Mouse (Mus musculus): ENCODE results near the gene Tenm4. TPM values are rescaled to one million over a fixed set of nuclear protein-coding genes. Genes with fewer than 3 reads are reported as not detected.

Tenm4 gene
- total RNA-seq, 1 experiment: 38.9 TPM

GRCm38 (mm10) chr7:96235847-96236246 lies 64.8 kb downstream of the Tenm4 start:
- Histone ChIP-seq H3K9me3 (ENCODE audit: control insufficient read depth, insufficient read depth, low read depth, low read length) (no peaks in the 10 kb centered on the region), H3K27ac (ENCODE audit: insufficient read depth, low read depth, low read length, poor library complexity, severe bottlenecking) (no peak overlapping the region), H3K9ac (ENCODE audit: insufficient read depth, low read depth, low read length, poor library complexity, severe bottlenecking) (no peak overlapping the region), H3K36me3 (ENCODE audit: control insufficient read depth, insufficient read depth, low read length, poor library complexity, severe bottlenecking) (no peaks in the 10 kb centered on the region), H3K4me3 (ENCODE audit: insufficient read depth in 1 of 2, low read depth in 1 of 2, low read length in 2 of 2, poor library complexity in 1 of 2, severe bottlenecking in 1 of 2) (no peak overlapping the region), H3K4me1 (ENCODE audit: control insufficient read depth in 2 of 2, insufficient read depth in 2 of 2, low read length in 2 of 2, poor library complexity in 1 of 2) (peaks cover 1 to 3% of the 10 kb centered on the region in 2 experiments; a peak in 1 of 4 replicates)
- in situ Hi-C loops (cut with MboI; ENCODE audit: low sequenced_read_pairs in 2 of 2, unreplicated experiment in 2 of 2): no loop called here
- TF ChIP-seq MAFK (IDR thresholded peaks at IDR 0.05; ENCODE audit: insufficient read depth, low read depth, low read length) (no peak), HCFC1 (IDR thresholded peaks at IDR 0.05; ENCODE audit: borderline replicate concordance, insufficient read depth, low read length) (no peak), CHD2 (IDR thresholded peaks at IDR 0.05; ENCODE audit: low read depth, low read length) (no peak), ZNF384 (IDR thresholded peaks at IDR 0.05; ENCODE audit: low read depth, low read length) (no peak), ZC3H11A (IDR thresholded peaks at IDR 0.05; ENCODE audit: borderline replicate concordance, low read depth, low read length) (no peak)
- DNase-seq (ENCODE audit: low read depth, low spot score): no peak

- Histone ChIP-seq H3K9me3 (ENCODE audit: control insufficient read depth, insufficient read depth, low read depth, low read length) (no peaks in the 10 kb centered on the region), H3K36me3 (ENCODE audit: control insufficient read depth, insufficient read depth, low read length, poor library complexity, severe bottlenecking) (no peaks in the 10 kb centered on the region), H3K4me3 (ENCODE audit: insufficient read depth in 1 of 2, low read depth in 1 of 2, low read length in 2 of 2, poor library complexity in 1 of 2, severe bottlenecking in 1 of 2) (no peak overlapping the region), H3K27ac (ENCODE audit: insufficient read depth, low read depth, low read length, poor library complexity, severe bottlenecking) (no peak overlapping the region), H3K4me1 (ENCODE audit: control insufficient read depth in 2 of 2, insufficient read depth in 2 of 2, low read length in 2 of 2, poor library complexity in 1 of 2) (peaks cover 15 to 32% of the 10 kb centered on the region in 2 experiments), H3K9ac (ENCODE audit: insufficient read depth, low read depth, low read length, poor library complexity, severe bottlenecking) (no peak overlapping the region)
- in situ Hi-C loops (cut with MboI; ENCODE audit: low sequenced_read_pairs in 2 of 2, unreplicated experiment in 2 of 2): no loop called here
- TF ChIP-seq ZC3H11A (IDR thresholded peaks at IDR 0.05; ENCODE audit: borderline replicate concordance, low read depth, low read length) (no peak), ZNF384 (IDR thresholded peaks at IDR 0.05; ENCODE audit: low read depth, low read length) (no peak), CHD2 (IDR thresholded peaks at IDR 0.05; ENCODE audit: low read depth, low read length) (no peak), MAFK (IDR thresholded peaks at IDR 0.05; ENCODE audit: insufficient read depth, low read depth, low read length) (no peak), HCFC1 (IDR thresholded peaks at IDR 0.05; ENCODE audit: borderline replicate concordance, insufficient read depth, low read length) (no peak)
- no peak for DNase-seq (ENCODE audit: low read depth, low spot score)
Measured at GRCm38 (mm10) chr7:96240661-96241060, 69.6 kb downstream of the Tenm4 start.

GRCm38 (mm10) chr7:96242328-96243185 lies 71.5 kb downstream of the Tenm4 start:
- DNase-seq (ENCODE audit: low read depth, low spot score): no peak
- Histone ChIP-seq H3K9me3 (ENCODE audit: control insufficient read depth, insufficient read depth, low read depth, low read length) (no peaks in the 10 kb centered on the region), H3K27ac (ENCODE audit: insufficient read depth, low read depth, low read length, poor library complexity, severe bottlenecking) (peak overlapping the region; percentile 34; the same call in 1 of the 2 replicates), H3K36me3 (ENCODE audit: control insufficient read depth, insufficient read depth, low read length, poor library complexity, severe bottlenecking) (no peaks in the 10 kb centered on the region), H3K9ac (ENCODE audit: insufficient read depth, low read depth, low read length, poor library complexity, severe bottlenecking) (no peak overlapping the region), H3K4me1 (ENCODE audit: control insufficient read depth in 2 of 2, insufficient read depth in 2 of 2, low read length in 2 of 2, poor library complexity in 1 of 2) (peaks cover 15 to 38% of the 10 kb centered on the region in 2 experiments), H3K4me3 (ENCODE audit: insufficient read depth in 1 of 2, low read depth in 1 of 2, low read length in 2 of 2, poor library complexity in 1 of 2, severe bottlenecking in 1 of 2) (no peak overlapping the region)
- in situ Hi-C loops (cut with MboI; ENCODE audit: low sequenced_read_pairs in 2 of 2, unreplicated experiment in 2 of 2): no loop called here
- TF ChIP-seq HCFC1 (IDR thresholded peaks at IDR 0.05; ENCODE audit: borderline replicate concordance, insufficient read depth, low read length): no peak
- TF ChIP-seq ZC3H11A (IDR thresholded peaks at IDR 0.05; ENCODE audit: borderline replicate concordance, low read depth, low read length): no peak
- no peak for TF ChIP-seq CHD2 (IDR thresholded peaks at IDR 0.05; ENCODE audit: low read depth, low read length)
- no peak for TF ChIP-seq MAFK (IDR thresholded peaks at IDR 0.05; ENCODE audit: insufficient read depth, low read depth, low read length)
- TF ChIP-seq ZNF384 (IDR thresholded peaks at IDR 0.05; ENCODE audit: low read depth, low read length): no peak

GRCm38 (mm10) chr7:96244796-96245195 lies 73.8 kb downstream of the Tenm4 start:
- H3K36me3 ChIP-seq (ENCODE audit: control insufficient read depth, insufficient read depth, low read length, poor library complexity, severe bottlenecking): no peaks in the 10 kb centered on the region
- H3K4me3 ChIP-seq (ENCODE audit: insufficient read depth in 1 of 2, low read depth in 1 of 2, low read length in 2 of 2, poor library complexity in 1 of 2, severe bottlenecking in 1 of 2): no peak overlapping the region
- no peak for DNase-seq (ENCODE audit: low read depth, low spot score)
- no peaks in the 10 kb centered on the region for H3K9me3 ChIP-seq (ENCODE audit: control insufficient read depth, insufficient read depth, low read depth, low read length)
- H3K27ac ChIP-seq (ENCODE audit: insufficient read depth, low read depth, low read length, poor library complexity, severe bottlenecking): no peak overlapping the region; the same call in 1 of the 2 replicates
- H3K4me1 ChIP-seq (ENCODE audit: control insufficient read depth in 2 of 2, insufficient read depth in 2 of 2, low read length in 2 of 2, poor library complexity in 1 of 2): peaks cover 15 to 38% of the 10 kb centered on the region in 2 experiments
- H3K9ac ChIP-seq (ENCODE audit: insufficient read depth, low read depth, low read length, poor library complexity, severe bottlenecking): no peak overlapping the region
- in situ Hi-C loops (cut with MboI; ENCODE audit: low sequenced_read_pairs in 2 of 2, unreplicated experiment in 2 of 2): no loop called here
- TF ChIP-seq CHD2 (IDR thresholded peaks at IDR 0.05; ENCODE audit: low read depth, low read length) (no peak), ZNF384 (IDR thresholded peaks at IDR 0.05; ENCODE audit: low read depth, low read length) (no peak), HCFC1 (IDR thresholded peaks at IDR 0.05; ENCODE audit: borderline replicate concordance, insufficient read depth, low read length) (no peak), MAFK (IDR thresholded peaks at IDR 0.05; ENCODE audit: insufficient read depth, low read depth, low read length) (no peak), ZC3H11A (IDR thresholded peaks at IDR 0.05; ENCODE audit: borderline replicate concordance, low read depth, low read length) (no peak)
